Mouse (Mus musculus) forebrain, postnatal 0 days (tissue): ENCODE measurements around the gene Cct2. TPM values are rescaled to one million over a fixed set of nuclear protein-coding genes. Genes with fewer than 3 reads are reported as not detected.
"Not testable (repeated sequence)": the region's sequence is repeated elsewhere in the genome, so short reads cannot be mapped to it uniquely, and the experiment has no call there.

ENCODE experiments used
- ATAC-seq: fragments of 200-750 bp; cut with Nextera tagmentation; 2 replicates; pipeline ENCODE4 v1.8.0; 2017; ENCODE audit warnings: mild to moderate bottlenecking, moderate library complexity
- DNase-seq: peaks from one replicate; pipeline ENCODE4 v3.0.0-alpha.2; 2015
- H3K27ac ChIP-seq: fragments of 300-500 bp; sonication (generic); 2 replicates; pipeline ENCODE4 v1.5.1; 2014; ENCODE audit warnings: low read depth, mild to moderate bottlenecking, antibody characterized with exemption, low read length, moderate library complexity, mixed read lengths
- H3K27me3 ChIP-seq: fragments of 300-500 bp; sonication (generic); 2 replicates; pipeline ENCODE4 v1.6.1; 2014; ENCODE audit warnings: mild to moderate bottlenecking, low read length, mixed read lengths; ENCODE audit not compliant: insufficient read depth
- H3K36me3 ChIP-seq: fragments of 300-500 bp; sonication (generic); 2 replicates; pipeline ENCODE4 v1.6.1; 2014; ENCODE audit warnings: mild to moderate bottlenecking, moderate library complexity; ENCODE audit not compliant: insufficient read depth
- H3K4me1 ChIP-seq: fragments of 300-500 bp; sonication (generic); 2 replicates; pipeline ENCODE4 v1.6.1; 2014; ENCODE audit warnings: antibody characterized with exemption; ENCODE audit not compliant: insufficient read depth
- H3K4me2 ChIP-seq: fragments of 300-500 bp; sonication (generic); 2 replicates; pipeline ENCODE4 v1.6.1; 2014; ENCODE audit warnings: low read depth, mild to moderate bottlenecking, moderate library complexity
- H3K4me3 ChIP-seq: fragments of 300-500 bp; sonication (generic); 2 replicates; pipeline ENCODE4 v1.5.1; 2014; ENCODE audit warnings: low read depth, low read length, mixed read lengths
- H3K9ac ChIP-seq: fragments of 300-500 bp; sonication (generic); 2 replicates; pipeline ENCODE4 v1.6.1; 2014; ENCODE audit warnings: mild to moderate bottlenecking
- H3K9me3 ChIP-seq: fragments of 300-500 bp; sonication (generic); 2 replicates; pipeline ENCODE4 v1.6.1; 2016; ENCODE audit warnings: low read length
- CTCF ChIP-seq: sonication (generic); IDR thresholded peaks from 2 replicates; pipeline ENCODE4 v1.5.1; 2016; ENCODE audit warnings: antibody characterized with exemption, control low read depth, low read depth
- WGBS: fragments of 180-500 bp; shearing (Covaris S2); extraction: QIAGEN DNeasy Blood & Tissue Kit; methylation state at CpG from one replicate; pipeline ENCODE4 v1.1.7; 2014; 5-methylcytosine and 5-hydroxymethylcytosine counted together
- polyA plus RNA-seq: library from polyadenylated mRNA; unstranded; fragments of >200 nt; fragmentation: Nextera tagmentation; extraction: Ambion mirVana; gene quantifications from 2 replicates; pipeline ENCODE4 v1.2.1, GENCODE M21; 2015
- total RNA-seq: library from RNA; depleted of rRNA; stranded (reverse); fragments of >200 nt; gene quantifications from 2 replicates; pipeline ENCODE4 v1.2.3, GENCODE M21; 2014

Gene Cct2
- total and polyA plus RNA-seq, 2 experiments from 2014 or later: 249 to 399 TPM

DNA sequence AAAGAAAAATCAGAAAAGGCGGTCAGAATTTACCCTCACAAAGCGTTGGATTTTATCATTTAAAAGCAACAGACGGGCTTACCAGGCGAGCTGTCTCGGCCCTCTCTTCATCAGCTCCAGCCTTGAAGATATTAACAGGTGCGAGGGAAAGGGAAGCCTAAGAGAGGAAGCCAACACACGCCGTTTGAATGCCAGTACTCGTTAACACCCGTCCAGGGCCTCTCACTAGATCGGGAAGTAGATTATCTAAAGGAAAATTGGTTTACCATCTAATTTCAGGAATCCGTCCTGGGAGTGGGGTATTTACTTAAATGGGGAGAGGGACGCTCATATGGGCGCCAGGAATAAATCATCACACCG, 740 bp downstream of the Cct2 start:
- no peaks in the 10 kb centered on the region for H3K9me3 ChIP-seq
- no peak for TF ChIP-seq CTCF
- peak overlapping the region; percentile 87 for H3K4me3 ChIP-seq
- peaks cover 5% of the 10 kb centered on the region; the same call in 1 of the 2 replicates for H3K4me1 ChIP-seq
- WGBS: 3% methylated on average over 15 of the region's 15 CpGs
- peaks cover 39% of the 10 kb centered on the region for H3K36me3 ChIP-seq
- H3K27me3 ChIP-seq: no peaks in the 10 kb centered on the region
- ATAC-seq: no peak
- peak overlapping the region; percentile 74 for H3K9ac ChIP-seq
- H3K4me2 ChIP-seq: peak overlapping the region; percentile 75
- DNase-seq: no peak
- H3K27ac ChIP-seq: peak overlapping the region; percentile 86; the same call in 1 of the 2 replicates

DNA sequence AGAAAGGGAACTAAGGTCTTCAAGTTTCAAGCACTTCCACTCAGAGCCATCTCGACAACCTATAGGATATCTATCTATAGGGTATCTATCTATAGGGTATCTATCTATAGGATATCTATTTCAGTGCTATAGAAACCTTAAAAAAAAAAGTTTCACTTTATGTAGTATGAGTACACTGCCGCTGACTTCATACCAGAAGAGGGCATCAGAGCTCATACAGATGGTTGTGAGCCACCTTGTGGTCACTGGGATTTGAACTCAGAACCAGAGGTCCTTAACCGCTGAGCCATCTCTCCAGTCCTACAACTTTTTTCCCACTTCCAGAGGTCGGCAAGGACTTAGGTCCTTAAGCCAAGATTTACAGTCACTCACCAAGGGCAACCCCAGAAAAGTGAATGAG, 7.9 kb downstream of the Cct2 start:
- H3K27me3 ChIP-seq: no peaks in the 10 kb centered on the region
- peak; percentile 41; the same call in 1 of the 2 replicates for TF ChIP-seq CTCF
- 90% methylated on average over 4 of the region's 4 CpGs for WGBS
- no peak overlapping the region for H3K4me3 ChIP-seq
- DNase-seq (no peak), ATAC-seq (no peak)
- H3K9ac ChIP-seq: no peak overlapping the region
- H3K27ac ChIP-seq: no peak overlapping the region
- H3K9me3 ChIP-seq: no peaks in the 10 kb centered on the region
- peaks cover 96% of the 10 kb centered on the region for H3K36me3 ChIP-seq
- H3K4me2 ChIP-seq: no peak overlapping the region
- no peaks in the 10 kb centered on the region for H3K4me1 ChIP-seq

DNA sequence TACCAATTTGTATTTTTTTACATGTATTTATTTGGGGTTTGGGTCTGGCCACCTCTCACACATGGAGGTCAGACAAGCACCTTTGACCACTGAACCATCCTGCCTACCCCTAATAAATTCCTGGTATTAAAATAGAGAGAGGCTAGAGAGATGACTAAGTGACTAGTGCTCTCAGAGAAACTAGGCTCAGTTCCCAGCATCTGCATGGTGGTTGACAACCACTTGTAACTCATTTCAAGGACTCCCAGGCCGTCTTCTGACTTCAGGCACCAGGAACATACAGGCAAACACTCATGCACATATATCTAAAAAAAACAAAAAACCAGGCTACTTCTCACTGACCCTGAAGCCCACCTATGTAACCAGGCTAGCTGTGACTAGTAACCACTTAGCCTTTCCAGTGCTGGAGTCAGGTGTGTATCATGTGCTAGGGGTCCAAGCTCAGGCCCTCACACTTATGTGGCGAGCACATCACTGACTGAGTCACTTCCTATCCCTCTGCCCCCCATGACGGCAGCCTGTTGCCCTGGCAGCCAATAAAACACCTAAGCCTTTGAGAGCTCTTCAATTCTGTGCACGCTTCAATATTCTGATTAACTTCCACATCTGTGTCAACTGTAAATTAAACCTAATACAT, 13.5 kb downstream of the Cct2 start:
- Histone ChIP-seq H3K9ac (no peak overlapping the region), H3K4me3 (no peak overlapping the region), H3K27ac (no peak overlapping the region), H3K4me1 (no peaks in the 10 kb centered on the region), H3K4me2 (no peak overlapping the region), H3K27me3 (no peaks in the 10 kb centered on the region), H3K9me3 (no peaks in the 10 kb centered on the region), H3K36me3 (peaks cover 56% of the 10 kb centered on the region)
- no peak for DNase-seq
- no peak for TF ChIP-seq CTCF
- WGBS: 79% methylated on average over 4 of the region's 4 CpGs
- no peak for ATAC-seq

DNA sequence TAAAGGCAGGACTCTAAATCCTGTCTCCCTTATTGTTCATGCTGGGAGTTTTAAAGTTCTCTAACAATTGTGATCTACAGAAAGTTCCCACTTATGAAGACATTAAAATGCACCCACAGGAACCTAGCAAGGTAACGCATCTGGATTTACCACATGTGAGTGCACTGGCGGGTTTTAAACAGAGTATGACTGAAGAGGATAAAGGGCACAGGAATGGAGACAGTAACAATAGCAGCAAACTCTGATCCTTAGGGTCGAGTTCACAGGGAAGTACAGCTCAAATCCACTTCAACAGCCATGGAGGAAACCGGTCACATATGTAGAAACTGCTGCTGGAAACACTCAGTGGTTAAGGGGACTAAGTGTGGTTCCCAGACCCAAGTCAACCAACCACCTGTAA, 14.4 kb downstream of the Cct2 start:
- 82% methylated on average over 4 of the region's 4 CpGs for WGBS

DNA sequence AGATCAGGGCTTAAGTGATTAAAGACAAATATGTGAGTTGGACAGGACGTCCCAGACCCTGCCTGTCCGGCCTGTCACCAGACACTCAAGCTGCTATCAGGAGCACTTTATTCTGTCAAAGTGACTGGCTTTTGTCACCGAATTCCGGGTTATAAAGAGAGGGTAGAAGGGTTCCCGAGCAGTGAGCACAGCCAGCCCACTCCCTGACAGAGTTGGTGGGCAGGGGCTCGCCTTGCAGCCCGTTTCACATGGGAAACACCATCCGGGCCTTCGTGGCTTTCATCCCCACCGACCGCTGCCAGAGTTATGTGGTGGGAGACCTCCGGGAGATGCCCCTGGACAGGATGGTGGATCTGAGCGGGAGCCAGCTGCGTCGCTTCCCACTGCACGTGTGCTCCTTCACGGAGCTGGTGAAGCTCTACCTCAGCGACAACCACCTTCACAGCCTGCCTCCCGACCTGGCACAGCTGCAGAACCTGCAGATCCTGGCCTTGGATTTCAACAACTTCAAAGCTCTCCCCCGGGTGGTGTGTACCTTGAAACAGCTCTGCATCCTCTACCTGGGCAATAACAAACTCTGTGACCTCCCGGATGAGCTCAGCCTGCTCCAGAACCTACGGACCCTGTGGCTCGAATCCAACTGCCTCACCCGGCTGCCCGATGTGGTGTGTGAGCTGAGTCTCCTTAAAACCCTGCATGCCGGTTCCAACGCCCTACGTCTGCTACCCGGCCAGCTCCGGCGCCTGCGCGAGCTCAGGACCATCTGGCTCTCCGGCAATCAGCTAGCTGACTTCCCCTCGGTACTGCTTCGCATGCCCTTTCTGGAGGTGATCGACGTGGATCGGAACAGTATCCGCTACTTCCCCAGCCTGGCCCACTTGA, 18.2 kb downstream of the Cct2 start, which contains the start of gene Lrrc10:
Lrrc10 (plus strand) TSS at position 167 of the 882 bp plus-strand sequence.
- H3K27ac ChIP-seq: no peak within 1 kb of the TSS
- H3K27me3 ChIP-seq: no peaks in the 10 kb centered on the region
- no peaks in the 10 kb centered on the region for H3K9me3 ChIP-seq
- 53% methylated on average over 40 of the region's 40 CpGs for WGBS
- peak within 1 kb of the TSS; percentile 20 for H3K4me2 ChIP-seq
- no peak for TF ChIP-seq CTCF
- peak; percentile 44 for DNase-seq
- peak; percentile 66 for ATAC-seq
- no peaks in the 10 kb centered on the region for H3K4me1 ChIP-seq
- H3K4me3 ChIP-seq: peak within 1 kb of the TSS; percentile 11; the same call in 1 of the 2 replicates
- H3K9ac ChIP-seq: 0 out of 2 replicates have a peak within 1 kb of the TSS, but pooled peaks have one; percentile 7
- peaks cover 11% of the 10 kb centered on the region for H3K36me3 ChIP-seq

More for the DNA sequence above, 14.4 kb downstream of the Cct2 start:
- H3K4me3 ChIP-seq: no peak overlapping the region
- no peaks in the 10 kb centered on the region for H3K4me1 ChIP-seq
- H3K36me3 ChIP-seq: peaks cover 48% of the 10 kb centered on the region
- no peak for TF ChIP-seq CTCF
- ATAC-seq: no peak
- H3K4me2 ChIP-seq: no peak overlapping the region
- no peaks in the 10 kb centered on the region for H3K27me3 ChIP-seq
- DNase-seq: no peak
- no peaks in the 10 kb centered on the region for H3K9me3 ChIP-seq
- no peak overlapping the region for H3K27ac ChIP-seq
- H3K9ac ChIP-seq: no peak overlapping the region

DNA sequence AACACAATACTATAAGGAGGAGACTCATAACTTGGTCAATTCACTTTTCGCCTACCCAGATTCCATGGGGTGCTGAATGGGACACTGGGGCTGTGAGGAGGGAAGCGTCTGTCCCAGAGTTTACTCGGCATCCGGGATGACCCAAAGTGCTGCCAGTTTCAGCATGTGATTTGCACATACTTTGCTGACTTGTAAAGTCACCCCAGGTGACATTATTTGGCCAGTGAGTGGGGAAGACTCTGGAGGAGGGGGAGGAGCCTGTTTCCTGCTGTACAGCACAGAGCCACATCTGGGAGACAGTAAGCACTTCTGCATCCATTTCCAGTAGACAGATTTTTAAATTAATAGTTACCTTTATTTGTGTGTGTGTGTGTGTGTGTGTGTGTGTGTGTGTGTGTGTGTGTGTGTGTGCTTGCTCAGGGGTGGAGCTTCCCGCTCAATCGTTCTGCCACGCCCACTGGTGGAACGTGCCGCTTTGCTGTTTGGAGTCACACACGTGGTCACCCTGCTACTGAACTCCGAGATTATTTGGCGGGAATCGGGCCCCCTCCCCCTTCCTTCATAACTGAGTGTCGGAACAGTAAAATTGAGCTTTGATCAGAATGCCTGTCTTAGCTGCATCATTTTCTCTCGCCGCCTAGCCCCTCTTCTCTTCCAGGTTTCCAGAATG, 20.0 kb downstream of the Cct2 start:
- H3K27me3 ChIP-seq, H3K9me3 ChIP-seq, H3K4me3 ChIP-seq, H3K36me3 ChIP-seq, H3K27ac ChIP-seq, H3K4me2 ChIP-seq, H3K9ac ChIP-seq, H3K4me1 ChIP-seq, DNase-seq, ATAC-seq: not testable (repeated sequence)
- WGBS: 59% methylated on average over 16 of the region's 16 CpGs
